In the genomic region with DNA sequence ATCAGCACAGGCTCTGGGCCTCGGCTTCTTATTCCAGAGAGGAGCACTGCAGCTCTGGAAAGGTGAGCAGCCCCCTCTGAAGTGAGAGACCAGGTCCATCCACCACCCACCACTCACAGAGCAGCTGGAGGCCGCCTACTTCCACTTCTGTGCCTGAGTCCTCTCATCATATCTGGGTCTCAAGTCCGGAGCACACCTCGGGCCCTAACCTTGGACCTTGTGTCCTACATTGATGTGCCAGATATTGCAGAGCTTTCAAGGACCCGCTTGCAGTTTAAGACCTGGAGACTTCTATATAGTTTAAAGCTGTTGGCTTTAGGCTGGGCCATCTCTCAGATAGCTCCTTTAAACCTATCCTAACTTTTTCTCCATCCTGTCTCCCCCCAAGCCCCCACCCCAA, we compare ENCODE assay signal across 19 mouse cellular contexts. TPM values are rescaled to one million over a fixed set of nuclear protein-coding genes. Genes with fewer than 3 reads are reported as not detected.
"Had no signal": no experiment of that assay in that cellular context is flagged by ENCODE, and none has a peak within 500 bp of the region (broad histone marks: within the 10 kb centered on the region; RNA-seq: fewer than 3 reads in every experiment).

No protein-coding gene starts in this region.

- H3K27me3 ChIP-seq: midbrain, embryonic 12.5 days; neural tube, embryonic 13.5 days had no signal

- H3K27ac ChIP-seq: liver, embryonic 14.5 days; midbrain, embryonic 10.5 days; midbrain, embryonic 12.5 days; neural tube, embryonic 13.5 days had no signal

- H3K4me2 ChIP-seq: lung, embryonic 14.5 days; midbrain, embryonic 12.5 days; neural tube, embryonic 13.5 days had no signal

- H3K4me1 ChIP-seq: midbrain, embryonic 10.5 days; midbrain, embryonic 12.5 days; neural tube, embryonic 13.5 days had no signal

- H3K9ac ChIP-seq: liver, embryonic 14.5 days; lung, embryonic 14.5 days; midbrain, embryonic 12.5 days; neural tube, embryonic 13.5 days had no signal

- H3K4me3 ChIP-seq: midbrain, embryonic 10.5 days; midbrain, embryonic 12.5 days; myocyte; neural tube, embryonic 13.5 days had no signal

- H3K9me3 ChIP-seq: midbrain, embryonic 10.5 days; midbrain, embryonic 12.5 days; neural tube, embryonic 13.5 days had no signal

- ATAC-seq: midbrain, embryonic 16.5 days had no signal

- DNase-seq: lung, adult 18-20 months; lung, embryonic 14.5 days; lung, postnatal 10 days; lung, postnatal 4 days; midbrain, embryonic 14.5 days; right cerebral cortex, postnatal 14 days; spleen, adult 18-20 months; thymus, adult 18-20 months; thymus, postnatal 25 days; thymus, postnatal 4 days had no signal

- H3K36me3 ChIP-seq: midbrain, embryonic 10.5 days; midbrain, embryonic 12.5 days; neural tube, embryonic 13.5 days had no signal

RNA-seq across cellular contexts. Expression of gene Agbl2, which starts 51.0 kb away (rescaled TPM):
- total RNA-seq: megakaryocyte, adult 5-6 weeks; megakaryocyte-erythroid progenitor cell, adult 5-6 weeks; neutrophil, adult 5-6 weeks had no signal
- polyA plus RNA-seq: myocyte had no signal

RNA-seq across cellular contexts. Expression of gene C1qtnf4, which starts 52.2 kb away (rescaled TPM):
- total RNA-seq: megakaryocyte, adult 5-6 weeks; megakaryocyte-erythroid progenitor cell, adult 5-6 weeks; neutrophil, adult 5-6 weeks had no signal
